Mouse (Mus musculus) B cell, adult 67 days (primary cell): ENCODE measurements around the gene Chp1. TPM values are rescaled to one million over a fixed set of nuclear protein-coding genes. Genes with fewer than 3 reads are reported as not detected.

Experiments used
- total RNA-seq, 2 experiments: library from RNA; stranded (reverse); gene quantifications; 4 replicates each; pipeline ENCODE4 v1.2.4; 2023

Gene Chp1
- 10 to 100 TPM; 69.4 to 75.0 TPM for total RNA-seq

DNA sequence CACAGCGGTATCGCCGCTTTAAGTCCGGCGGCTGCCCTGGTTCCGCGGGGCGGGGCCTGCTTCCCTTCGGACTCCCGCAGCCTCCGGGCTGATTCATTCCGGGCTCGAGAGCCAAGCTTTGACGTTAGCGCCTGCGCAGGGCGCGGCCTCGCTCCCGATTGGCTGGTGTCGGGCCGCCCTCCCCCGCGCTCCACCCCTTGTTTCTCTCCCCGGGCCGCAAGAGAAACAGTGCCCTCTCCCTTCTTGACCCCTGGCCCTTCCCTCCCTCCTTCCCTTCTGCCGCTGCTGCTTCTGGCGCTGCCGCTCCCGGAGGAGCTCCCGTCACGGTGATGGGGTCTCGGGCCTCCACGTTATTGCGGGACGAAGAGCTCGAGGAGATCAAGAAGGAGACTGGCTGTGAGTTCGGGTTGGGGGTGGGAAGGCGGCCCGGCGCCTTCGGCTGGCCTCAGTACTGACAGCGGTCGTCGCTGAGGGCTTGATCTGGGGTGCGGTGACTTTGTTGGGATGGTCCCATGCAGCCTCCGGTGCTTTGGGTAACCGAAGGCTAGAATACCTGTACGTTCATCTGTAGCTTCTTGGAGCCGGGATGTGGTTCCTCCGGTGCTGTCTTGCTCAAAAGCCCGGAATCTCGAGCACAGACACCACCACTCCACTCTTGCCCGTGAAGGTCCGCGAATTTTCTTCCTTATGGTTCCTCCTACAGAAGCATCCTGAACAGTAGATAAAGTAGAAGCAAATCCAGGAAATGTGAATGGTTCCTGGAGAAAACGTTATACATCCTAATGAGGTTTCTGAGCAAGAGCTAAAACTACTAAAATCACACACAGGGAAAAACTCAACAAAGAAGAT, at the start of gene Chp1, which contains the start of gene Exd1:
Gene Chp1, plus strand, starts transcription at position 176 of the 849 bp plus-strand sequence.
Gene Exd1, minus strand, starts transcription at position 106 of the 849 bp plus-strand sequence.

GRCm38 (mm10) chr2:119618199-119618982, 70.9 kb downstream of the Chp1 start, which contains the start of the genes Nusap1 and Oip5:
TSS of gene Nusap1 (plus strand) at chr2:119618298.
TSS of gene Oip5 (minus strand) at chr2:119618469.

Other genes starting within 250 kb of the Chp1 start
- under 1 TPM; 0.55 to 0.59 TPM for gene Dll4, start 221.9 kb upstream of the Chp1 start, total RNA-seq
- under 1 TPM in 1 of 2 experiments, not detected in 1; 0.56 TPM for gene Chac1, start 196.5 kb upstream of the Chp1 start, total RNA-seq
- 10 to 100 TPM; 47.3 to 48.9 TPM for gene Ino80, start 70.0 kb upstream of the Chp1 start, total RNA-seq
- gene Exd1, start 70 bp upstream of the Chp1 start, total RNA-seq, result not detected
- 1 to 10 TPM; 1.8 to 3.8 TPM for gene Nusap1, start 70.6 kb downstream of the Chp1 start, total RNA-seq
- gene Oip5, start 70.8 kb downstream of the Chp1 start, total RNA-seq, result 1 to 10 TPM; 1.1 to 2.0 TPM
- gene Ndufaf1, start 115.1 kb downstream of the Chp1 start, total RNA-seq, result 10 to 100 TPM; 19.4 to 21.6 TPM
- 10 to 100 TPM; 46.5 to 54.3 TPM for gene Rtf1, start 127.4 kb downstream of the Chp1 start, total RNA-seq
- under 1 TPM; 0.38 to 0.71 TPM for gene Itpka, start 194.6 kb downstream of the Chp1 start, total RNA-seq
- gene Ltk, start 212.7 kb downstream of the Chp1 start, total RNA-seq, result 10 to 100 TPM; 21.7 to 24.8 TPM
- gene Rpap1, start 239.8 kb downstream of the Chp1 start, total RNA-seq, result 10 to 100 TPM; 32.2 to 34.8 TPM